Mouse (Mus musculus): Measurements from ENCODE around the gene Camsap1.

DNA sequence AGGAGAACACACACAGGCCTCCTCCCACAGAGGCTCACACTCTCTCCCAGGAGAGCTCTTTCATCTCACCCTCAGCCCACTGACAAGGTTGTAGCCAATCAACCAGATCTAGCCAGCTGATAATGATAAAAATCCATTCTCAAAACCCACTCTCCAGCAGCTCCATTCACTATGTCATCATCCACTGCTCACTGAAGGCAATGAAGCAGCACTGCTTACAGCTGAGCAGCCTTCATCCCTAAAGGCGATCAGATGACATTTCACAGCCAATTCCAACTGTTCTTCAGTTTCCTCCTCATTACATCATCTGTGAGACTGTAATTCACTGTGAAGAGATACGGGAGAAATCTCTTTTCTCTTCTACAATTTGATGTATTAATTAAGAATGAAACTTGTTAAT, 39.3 kb downstream of the Camsap1 start:
- TF ChIP-seq POLR2A (IDR thresholded peaks at IDR 0.05; ENCODE audit: low read depth, low read length), result no peak
- TF ChIP-seq CTCF (IDR thresholded peaks at IDR 0.05; ENCODE audit: extremely low read depth, insufficient read length, insufficient replicate concordance, low read depth, low read length), result no peak

Data from small intestine, adult 2 months (tissue).